Mouse (Mus musculus) megakaryocyte, adult 5-6 weeks (primary cell): Measurements from ENCODE around the gene Rsc1a1. TPM values are rescaled to one million over a fixed set of nuclear protein-coding genes. Genes with fewer than 3 reads are reported as not detected.

Experiments
- ATAC-seq: 2 replicates; pipeline ENCODE4 v1.8.0; 2016; ENCODE audit warnings: mild to moderate bottlenecking, inconsistent platforms; ENCODE audit not compliant: poor library complexity, severe bottlenecking
- total RNA-seq, 2 experiments: library from RNA; stranded (forward) in 1 of 2; stranded (reverse) in 1 of 2; fragments of 153-499, 151-499 nt in 1 of 2; fragments of 221-1000, 200-1000 nt in 1 of 2; gene quantifications; 2 replicates each; pipeline versions ENCODE4 v1.2.3 to v1.2.4; 2015 to 2017

The Rsc1a1 gene
- total RNA-seq, 2 experiments from 2014 or later: 9.5 to 26.8 TPM

- no peak for ATAC-seq
These were observed 19.2 kb upstream of the Rsc1a1 start for GRCm38 (mm10) chr4:141704625-141705024.

GRCm38 (mm10) chr4:141694719-141695118 is 9.3 kb upstream of the Rsc1a1 start:
- no peak for ATAC-seq

DNA sequence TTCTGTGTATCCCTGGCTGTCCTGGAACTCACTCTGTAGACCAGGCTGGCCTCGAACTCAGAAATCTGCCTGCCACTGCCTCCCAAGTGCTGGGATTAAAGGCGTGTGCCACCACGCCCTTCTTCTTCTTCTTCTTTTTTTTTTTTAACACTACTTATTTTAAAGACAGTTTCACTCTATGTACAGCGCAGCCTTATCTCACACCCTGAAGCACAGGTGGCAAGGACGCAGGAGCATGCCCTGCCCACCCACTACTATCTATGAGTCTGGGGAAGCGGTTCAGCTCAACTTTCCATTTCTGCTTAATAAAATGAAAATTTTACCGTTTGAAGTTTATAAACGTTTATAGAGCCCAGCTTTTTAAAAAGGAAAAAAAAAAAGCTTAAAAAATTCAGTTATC is 3.1 kb upstream of the Rsc1a1 start:
- no peak for ATAC-seq

GRCm38 (mm10) chr4:141686525-141686924 is 1.1 kb upstream of the Rsc1a1 start:
- no peak for ATAC-seq

DNA sequence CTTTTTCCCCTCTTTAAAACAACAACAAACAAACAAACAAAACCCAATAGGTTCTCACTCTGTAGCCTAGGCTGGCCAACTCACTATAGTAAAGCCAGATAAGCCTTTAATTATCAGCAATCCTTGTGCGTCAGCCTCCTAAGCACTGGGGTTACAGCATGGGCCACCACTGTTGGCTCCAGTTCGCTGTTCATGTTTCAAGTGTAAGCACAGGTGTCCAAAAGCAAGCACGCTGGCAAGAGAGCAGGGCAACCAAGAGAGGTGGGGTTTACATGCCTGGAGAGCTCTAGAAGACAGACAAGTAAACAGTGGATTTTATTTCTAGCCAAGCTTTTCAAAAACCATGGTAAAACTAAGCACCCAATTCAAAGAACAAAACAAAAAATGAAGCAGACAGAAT is 694 bp upstream of the Rsc1a1 start:
- no peak for ATAC-seq

DNA sequence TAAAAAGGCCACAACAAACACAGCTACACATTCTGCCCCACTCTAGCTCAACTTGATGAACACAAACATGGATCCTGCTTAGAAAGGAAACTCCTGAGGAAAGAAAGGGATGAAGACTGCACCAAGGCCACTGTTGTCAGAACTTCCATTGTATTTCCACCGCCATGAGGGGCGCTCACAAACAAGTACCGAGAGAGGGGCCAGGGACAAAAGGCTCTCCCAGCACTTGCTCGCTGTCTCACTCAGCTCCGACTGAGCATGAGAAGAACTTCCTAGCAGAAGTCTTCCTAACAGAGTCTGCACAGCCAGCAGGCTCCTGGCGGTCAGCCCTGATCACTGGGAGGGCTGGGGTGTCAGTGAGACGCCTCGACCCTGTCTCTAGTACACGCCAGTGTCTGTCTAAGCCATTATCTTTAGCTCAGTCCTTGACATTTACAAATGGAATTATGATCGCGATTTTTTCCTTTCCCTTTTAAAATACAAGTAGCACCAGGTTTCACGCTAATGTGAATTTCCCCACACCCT is 2.6 kb downstream of the Rsc1a1 start:
- no peak for ATAC-seq

DNA sequence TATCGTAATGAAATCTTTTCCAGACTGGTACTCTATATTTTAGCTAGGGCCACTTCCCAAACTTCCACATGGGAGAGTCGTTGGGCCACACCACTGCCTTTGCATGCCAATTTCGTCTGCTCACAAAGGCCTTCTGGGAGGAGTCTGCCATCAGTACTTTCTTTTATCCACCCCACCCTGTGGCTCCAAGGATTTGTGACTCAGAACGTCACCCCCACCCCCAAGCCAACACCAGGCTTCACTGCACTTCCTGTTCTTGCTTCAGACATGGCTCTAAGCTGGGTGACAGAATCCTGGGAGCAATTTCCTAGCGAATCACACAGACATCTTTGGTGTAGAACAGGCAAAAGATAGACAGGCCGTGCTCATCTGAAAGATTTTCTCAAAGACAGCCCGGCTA is 3.6 kb downstream of the Rsc1a1 start:
- no peak for ATAC-seq

DNA sequence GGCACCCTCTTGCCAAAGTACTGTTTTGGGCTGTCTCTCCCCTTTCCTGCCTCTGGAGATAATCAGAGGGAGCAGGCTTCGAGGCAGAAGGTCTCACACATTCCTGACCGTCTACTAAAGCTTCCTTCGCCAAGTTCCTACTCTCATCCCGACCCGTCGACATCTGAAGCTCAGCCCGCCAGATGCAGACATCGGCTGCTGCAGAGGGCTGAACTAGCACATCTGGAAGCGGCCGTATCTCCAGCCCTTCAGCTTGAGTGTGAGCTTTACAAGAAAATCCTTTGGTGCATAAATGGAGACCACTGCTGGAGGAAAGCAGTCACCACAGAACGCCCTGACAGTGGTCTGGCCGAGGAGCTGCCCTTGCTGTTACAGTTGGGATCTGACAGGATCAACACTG is 4.5 kb downstream of the Rsc1a1 start:
- ATAC-seq: no peak

GRCm38 (mm10) chr4:141679016-141679415 is 6.4 kb downstream of the Rsc1a1 start:
- no peak for ATAC-seq

GRCm38 (mm10) chr4:141676462-141676979 is 8.9 kb downstream of the Rsc1a1 start:
- no peak for ATAC-seq

DNA sequence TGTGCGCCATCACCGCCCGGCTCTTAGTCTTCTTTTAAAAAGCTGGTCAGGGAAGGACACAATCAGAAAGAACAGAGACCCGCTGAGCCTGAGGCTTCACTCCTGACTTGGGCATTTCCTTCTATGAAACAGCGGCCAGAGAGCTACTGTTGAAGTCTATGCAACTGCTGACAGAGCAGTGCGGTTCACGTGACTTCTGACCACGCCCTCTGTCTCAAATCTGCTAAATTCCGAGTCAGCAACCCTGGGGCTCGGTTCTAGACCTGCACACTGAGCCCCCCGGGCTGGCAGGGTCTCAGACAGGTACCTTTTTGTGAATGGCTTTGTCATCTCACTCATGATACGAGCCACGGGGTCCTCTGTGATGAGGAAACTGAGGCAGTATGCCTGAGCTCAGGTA is 13.1 kb downstream of the Rsc1a1 start:
- no peak for ATAC-seq

DNA sequence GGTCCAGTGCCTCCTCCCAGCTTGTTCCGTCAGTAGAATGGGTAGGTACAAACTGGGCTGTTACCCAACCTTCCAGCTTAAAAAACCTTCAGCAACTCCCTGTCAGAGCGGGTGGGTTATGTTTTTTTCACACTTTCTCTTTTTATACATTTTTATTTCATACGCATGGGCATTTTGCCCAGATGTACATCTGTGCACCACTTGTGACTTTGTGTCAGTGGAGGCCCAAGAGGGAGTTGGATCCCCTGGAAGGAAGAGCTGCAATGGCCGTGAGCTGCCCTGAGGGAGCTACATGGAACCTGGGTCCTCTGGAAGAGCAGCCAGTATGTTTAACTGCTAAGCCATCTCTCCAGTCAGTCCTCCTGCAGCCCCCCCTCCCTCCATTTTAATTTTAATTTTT is 14.0 kb downstream of the Rsc1a1 start:
- ATAC-seq: no peak

GRCm38 (mm10) chr4:141669898-141670712 is 15.3 kb downstream of the Rsc1a1 start:
- ATAC-seq: peak; percentile 93

- no peak for ATAC-seq
These were observed 20.6 kb downstream of the Rsc1a1 start, which contains the start of gene Plekhm2 for GRCm38 (mm10) chr4:141664799-141665198. Plekhm2 (minus strand) TSS chr4:141664899.

- ATAC-seq: peak; percentile 95
These were observed 21.2 kb downstream of the Rsc1a1 start for GRCm38 (mm10) chr4:141664011-141664745.

DNA sequence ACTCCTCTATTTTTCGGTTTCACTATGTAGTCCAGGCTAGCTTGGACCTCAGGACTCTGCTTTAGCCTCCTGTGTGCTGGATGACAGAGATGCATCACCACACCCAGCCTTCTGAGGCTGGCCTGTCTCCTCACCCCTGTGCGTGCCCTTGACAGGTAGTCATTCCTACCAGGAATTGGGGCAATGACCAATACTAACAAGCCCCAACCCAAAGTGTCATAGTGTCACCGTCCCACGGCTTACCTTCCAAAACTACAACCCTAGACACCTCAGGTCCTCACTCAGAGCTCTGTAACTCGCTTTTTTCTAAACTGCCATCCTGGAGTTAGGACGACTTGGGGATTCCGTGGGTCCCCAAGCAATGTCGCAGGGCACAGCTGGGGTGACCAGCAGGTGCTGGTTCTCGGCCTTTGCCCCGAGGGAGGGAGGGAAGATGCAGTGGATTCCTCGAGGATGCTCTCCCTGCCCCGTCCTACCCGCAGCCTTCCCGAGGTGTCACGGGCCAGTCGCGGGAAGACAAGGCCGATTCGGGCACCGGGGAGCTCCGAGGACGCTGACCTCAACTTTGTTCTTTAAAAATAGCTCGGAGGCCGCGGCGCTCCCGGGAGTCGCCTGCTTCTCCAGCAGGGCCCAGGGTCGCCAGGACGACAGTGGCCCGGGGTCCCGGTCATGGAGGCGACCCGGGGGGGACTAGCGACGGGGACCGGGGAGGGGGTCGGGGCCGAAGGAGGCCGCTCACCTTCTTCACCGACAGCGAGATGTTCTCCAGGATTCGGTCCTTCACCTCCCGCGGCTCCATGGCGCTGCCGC is 22.1 kb downstream of the Rsc1a1 start:
- ATAC-seq: peak; percentile 20

DNA sequence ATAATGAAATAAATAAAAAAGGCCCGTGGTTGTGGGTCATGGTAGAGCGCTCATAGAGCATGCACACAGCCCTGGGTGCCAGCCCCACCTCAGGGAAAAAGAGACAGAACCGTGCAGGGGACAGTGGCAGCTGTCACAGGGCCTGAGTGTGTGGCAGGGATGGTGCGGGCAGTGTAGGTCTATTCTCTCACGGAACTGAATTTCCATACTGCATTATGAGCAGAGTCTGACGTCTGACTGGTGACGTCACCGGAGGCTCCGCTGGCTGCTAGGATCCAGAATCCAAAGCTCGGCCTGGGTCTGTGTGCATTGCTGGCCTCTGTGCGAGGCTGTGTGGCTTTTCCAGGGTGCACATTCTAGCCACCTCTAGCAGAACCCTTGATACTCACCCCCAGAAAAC is 24.5 kb downstream of the Rsc1a1 start:
- ATAC-seq: no peak

DNA sequence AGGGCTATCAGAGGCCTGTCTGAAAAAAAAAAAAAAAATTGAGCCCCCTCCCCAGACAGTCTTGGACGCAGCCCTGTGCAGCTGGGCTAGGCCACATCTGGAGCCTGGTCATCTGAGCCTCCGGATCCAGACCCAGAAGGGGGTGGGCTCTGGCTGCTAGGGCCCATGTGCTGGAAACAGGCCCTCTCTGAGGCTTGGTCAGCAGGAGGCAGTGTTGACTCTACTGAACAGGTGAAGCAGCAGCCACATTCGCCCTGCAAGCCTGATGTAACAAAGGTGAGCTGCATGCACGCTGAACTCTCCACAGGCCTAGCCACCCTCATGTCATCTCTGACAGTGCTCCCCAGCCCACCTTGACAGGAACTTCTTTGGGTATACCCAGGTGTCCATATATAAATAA is 25.7 kb downstream of the Rsc1a1 start:
- ATAC-seq: no peak

GRCm38 (mm10) chr4:141658846-141659484 is 26.4 kb downstream of the Rsc1a1 start:
- ATAC-seq: no peak

DNA sequence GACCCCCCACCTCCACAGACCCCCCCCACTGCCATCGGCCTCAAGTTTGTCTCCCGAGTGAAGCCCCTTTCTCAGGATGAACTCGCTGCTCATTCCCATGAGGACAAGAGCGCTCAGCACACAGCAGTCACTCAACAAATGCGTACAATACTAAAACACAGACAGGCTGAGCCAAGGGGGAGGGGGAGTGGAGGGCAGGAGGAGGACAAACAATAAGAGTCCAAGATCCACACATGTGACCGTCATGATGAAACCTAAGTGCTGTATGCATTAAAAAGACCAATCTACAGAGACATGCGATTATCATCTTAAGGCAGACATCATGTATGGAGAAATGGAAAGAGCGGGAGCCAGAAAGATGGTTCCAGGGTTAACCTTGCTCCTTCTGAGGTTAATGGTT is 28.5 kb downstream of the Rsc1a1 start:
- no peak for ATAC-seq
